In the genomic region with DNA sequence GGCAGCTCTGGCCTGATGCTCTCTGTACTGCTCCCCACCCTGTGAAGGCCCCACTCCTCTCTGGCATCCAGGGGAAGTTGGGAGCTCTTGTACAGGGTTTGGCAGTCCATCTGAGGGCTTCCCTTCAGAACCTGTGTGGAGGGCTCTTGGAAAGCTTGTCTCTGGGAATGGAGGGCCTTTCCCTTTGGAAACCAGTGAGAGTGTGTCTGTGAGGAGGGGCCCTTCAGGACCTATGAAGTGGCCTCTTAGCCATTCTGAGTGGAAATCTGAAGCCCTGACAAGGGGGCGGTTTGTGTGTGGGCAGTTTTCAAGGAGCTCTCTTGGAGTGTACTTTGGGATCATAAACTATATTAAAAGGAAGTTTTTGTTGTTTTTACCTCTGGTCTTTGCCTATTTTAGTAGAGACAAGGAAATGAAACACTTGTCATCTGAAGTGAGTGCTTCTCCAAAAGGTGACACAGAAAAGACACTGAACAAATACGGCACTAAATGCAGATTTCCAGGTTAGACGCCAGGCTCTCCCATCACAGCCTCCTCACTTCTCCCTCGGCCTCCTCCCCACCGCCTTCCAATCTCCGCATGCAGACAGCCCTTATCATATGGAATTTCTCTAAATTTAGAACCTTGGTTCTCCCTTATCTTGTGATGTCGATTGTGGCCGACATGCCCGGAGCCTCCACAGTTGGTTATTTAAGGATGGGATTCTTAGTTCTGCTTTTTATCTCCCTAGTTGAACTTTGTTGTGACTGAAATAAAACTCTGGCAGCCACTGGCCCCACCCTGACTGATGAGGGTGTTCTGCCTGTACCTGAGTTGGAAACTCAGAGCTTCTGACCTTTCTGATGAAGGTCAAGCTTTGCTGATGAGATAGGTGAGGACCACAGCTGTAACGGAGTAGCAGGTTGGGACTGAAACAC, we compare ENCODE assay signal across 24 mouse cellular contexts. TPM values are rescaled to one million over a fixed set of nuclear protein-coding genes. Genes with fewer than 3 reads are reported as not detected.
DNase-seq lines count a peak whose midpoint lies in the region; ATAC-seq and TF ChIP-seq lines count a peak whose summit lies in the region.
"Had no signal": no experiment of that assay in that cellular context is flagged by ENCODE, and none has a peak within 500 bp of the region (broad histone marks: within the 10 kb centered on the region; RNA-seq: fewer than 3 reads in every experiment).

No protein-coding gene starts in this region.

- H3K9ac ChIP-seq in intestine, embryonic 16.5 days (ENCODE audit: low read depth, low read length): no peak overlapping the region
- no peak overlapping the region for H3K9ac ChIP-seq in intestine, postnatal 0 days (ENCODE audit: low read depth, low read length)
- no peak overlapping the region; the same call in 1 of the 2 replicates for H3K9ac ChIP-seq in lung, embryonic 14.5 days
- H3K9ac ChIP-seq: hindbrain, embryonic 15.5 days; neural tube, embryonic 12.5 days had no signal

- no peaks in the 10 kb centered on the region for H3K36me3 ChIP-seq in intestine, embryonic 16.5 days (ENCODE audit: control insufficient read depth, insufficient read depth, low read length)
- peaks cover 11% of the 10 kb centered on the region for H3K36me3 ChIP-seq in intestine, postnatal 0 days (ENCODE audit: control insufficient read depth, insufficient read depth)
- peaks cover 28% of the 10 kb centered on the region for H3K36me3 ChIP-seq in lung, embryonic 14.5 days (ENCODE audit: insufficient read depth)
- H3K36me3 ChIP-seq: hindbrain, embryonic 15.5 days; midbrain, embryonic 10.5 days; neural tube, embryonic 12.5 days had no signal

- intact Hi-C loops in heart, postnatal 10 days (cut with DNase I): no loop called here

- H3K27me3 ChIP-seq in intestine, embryonic 16.5 days (replicated peaks; ENCODE audit: control insufficient read depth, insufficient read depth, low read length): no peaks in the 10 kb centered on the region
- no peaks in the 10 kb centered on the region for H3K27me3 ChIP-seq in intestine, postnatal 0 days (replicated peaks; ENCODE audit: control insufficient read depth, insufficient read depth, low read length)
- H3K27me3 ChIP-seq in lung, embryonic 14.5 days (ENCODE audit: insufficient read depth, low read length): 0 out of 2 replicates have a peak, but pooled peaks cover 10% of the 10 kb centered on the region
- H3K27me3 ChIP-seq: hindbrain, embryonic 15.5 days; neural tube, embryonic 12.5 days had no signal

- DNase-seq in heart, adult 11 months: peak; percentile 91
- no peak for DNase-seq in heart, postnatal 10 days
- DNase-seq in lung, embryonic 14.5 days: peak; percentile 67
- peak; percentile 68 for DNase-seq in lung, postnatal 36 days
- no peak for DNase-seq in adrenal gland, postnatal 36 days
- DNase-seq in testis, postnatal 14 days (ENCODE audit: low spot score): no peak
- DNase-seq: adrenal gland, postnatal 25 days; cerebellum, adult 18-20 months; cerebellum, postnatal 36 days; gastrocnemius, adult 2 months; kidney, adult 11 months; left cerebral cortex, postnatal 4 days; right cerebral cortex, postnatal 4 days had no signal

- H3K4me2 ChIP-seq in intestine, embryonic 16.5 days (ENCODE audit: low read depth, low read length): no peak overlapping the region
- no peak overlapping the region for H3K4me2 ChIP-seq in intestine, postnatal 0 days (replicated peaks; ENCODE audit: low read depth)
- H3K4me2 ChIP-seq in lung, embryonic 14.5 days: no peak overlapping the region
- H3K4me2 ChIP-seq: hindbrain, embryonic 15.5 days; liver, embryonic 11.5 days; neural tube, embryonic 12.5 days had no signal

- H3K9me3 ChIP-seq in intestine, embryonic 16.5 days (ENCODE audit: control insufficient read depth, low read length): no peaks in the 10 kb centered on the region
- H3K9me3 ChIP-seq in intestine, postnatal 0 days (ENCODE audit: control insufficient read depth): no peaks in the 10 kb centered on the region
- H3K9me3 ChIP-seq in lung, embryonic 14.5 days (ENCODE audit: low read depth, low read length): no peaks in the 10 kb centered on the region
- H3K9me3 ChIP-seq: forebrain, embryonic 10.5 days; hindbrain, embryonic 15.5 days; midbrain, embryonic 10.5 days; neural tube, embryonic 12.5 days had no signal

- H3K4me1 ChIP-seq in intestine, embryonic 16.5 days (ENCODE audit: control insufficient read depth, insufficient read depth, low read length): peaks cover 11% of the 10 kb centered on the region
- H3K4me1 ChIP-seq in intestine, postnatal 0 days (replicated peaks; ENCODE audit: control insufficient read depth, insufficient read depth, low read length): no peaks in the 10 kb centered on the region
- 0 out of 2 replicates have a peak, but pooled peaks cover 2% of the 10 kb centered on the region for H3K4me1 ChIP-seq in lung, embryonic 14.5 days (ENCODE audit: insufficient read depth)
- H3K4me1 ChIP-seq: neural tube, embryonic 12.5 days had no signal

- H3K27ac ChIP-seq in intestine, embryonic 16.5 days (ENCODE audit: low read length): no peak overlapping the region
- H3K27ac ChIP-seq in intestine, postnatal 0 days (ENCODE audit: low read depth, low read length): no peak overlapping the region
- H3K27ac ChIP-seq in lung, embryonic 14.5 days (ENCODE audit: low read depth): peak overlapping the region; percentile 60; the same call in 1 of the 2 replicates
- H3K27ac ChIP-seq: gastrocnemius, adult 2 months; hindbrain, embryonic 15.5 days; layer of hippocampus, adult 2 months; macrophage; midbrain, embryonic 10.5 days; neural tube, embryonic 12.5 days had no signal

- WGBS in intestine, embryonic 16.5 days: 51% methylated on average over 10 of the region's 10 CpGs
- WGBS in intestine, postnatal 0 days: 33% methylated on average over 10 of the region's 10 CpGs
- WGBS in lung, embryonic 14.5 days: 38% methylated on average over 10 of the region's 10 CpGs

- ATAC-seq in intestine, embryonic 16.5 days: peak; percentile 48; the same call in 1 of the 2 replicates
- ATAC-seq in intestine, postnatal 0 days: no peak
- peak; percentile 77 for ATAC-seq in lung, embryonic 14.5 days (ENCODE audit: insufficient read depth)
- ATAC-seq: CD4-positive, CD25-positive, alpha-beta regulatory T cell, adult 4 months had no signal

- no peak for TF ChIP-seq CTCF in intestine, postnatal 0 days (IDR thresholded peaks at IDR 0.05; ENCODE audit: low read depth)
- TF ChIP-seq CTCF in lung, embryonic 14.5 days (IDR thresholded peaks at IDR 0.05; ENCODE audit: low read depth): no peak

- H3K4me3 ChIP-seq in intestine, embryonic 16.5 days (ENCODE audit: low read length): no peak overlapping the region
- no peak overlapping the region for H3K4me3 ChIP-seq in intestine, postnatal 0 days (ENCODE audit: low read depth, low read length)
- no peak overlapping the region for H3K4me3 ChIP-seq in lung, embryonic 14.5 days (ENCODE audit: low read depth, low read length)
- H3K4me3 ChIP-seq: forebrain, embryonic 10.5 days; gastrocnemius, adult 2 months; hindbrain, embryonic 15.5 days; layer of hippocampus, adult 2 months; midbrain, embryonic 10.5 days; neural tube, embryonic 12.5 days had no signal

RNA-seq across cellular contexts. Expression of a gene that starts 8.5 kb away (rescaled TPM):
- 100 to 1,000 TPM; 109 to 116 TPM for total RNA-seq in heart, postnatal 10 days (2021)
- 63.8 and 68.6 TPM in 2 replicates for polyA plus RNA-seq in intestine, embryonic 16.5 days (2015; fragmentation: Nextera tagmentation; extraction: Ambion mirVana)
- polyA plus RNA-seq in intestine, postnatal 0 days (2015; fragmentation: Nextera tagmentation; extraction: Ambion mirVana): 20.0 and 21.8 TPM in 2 replicates
- 111 and 117 TPM in 2 replicates for polyA plus RNA-seq in lung, embryonic 14.5 days (2014; fragmentation: Nextera tagmentation; extraction: Ambion mirVana)
- total RNA-seq in adrenal gland, postnatal 36 days (2021): 10 to 100 TPM; 24.8 to 32.8 TPM
- total RNA-seq: MEL had no signal

Comparison
In these comparisons a context has a peak if more than half of its experiments do, and no peak if none do; other contexts are left out.
1. DNase-seq: peak in heart, adult 11 months (single experiment), lung, embryonic 14.5 days (single experiment) and lung, postnatal 36 days (single experiment); none in heart, postnatal 10 days (0 of 2), adrenal gland, postnatal 36 days (0 of 2) and testis, postnatal 14 days (single experiment).